Mouse (Mus musculus) left cerebral cortex, postnatal 4 days (tissue): ENCODE results near the gene Vmn2r1. TPM values are rescaled to one million over a fixed set of nuclear protein-coding genes. Genes with fewer than 3 reads are reported as not detected.

Experiments
- DNase-seq: peaks from one replicate; pipeline ENCODE4 v3.0.0-alpha.2; 2022
- intact Hi-C: fragments of 180-260 bp; cut with DNase I; formaldehyde crosslinking; loops from one replicate; pipeline ENCODE4 v1.15.1; 2025
- total RNA-seq, 2 experiments: library from RNA; stranded (reverse); gene quantifications; 2 replicates each; pipeline ENCODE4 v1.2.3; 2021

The Vmn2r1 gene
- total RNA-seq, result under 1 TPM; 0.84 to 0.89 TPM

- intact Hi-C loops, result no loop called here
- no peak for DNase-seq
Measured at GRCm38 (mm10) chr3:64081247-64081646, at the start of gene Vmn2r1. TSS of gene Vmn2r1 (plus strand) at chr3:64081547.

DNA sequence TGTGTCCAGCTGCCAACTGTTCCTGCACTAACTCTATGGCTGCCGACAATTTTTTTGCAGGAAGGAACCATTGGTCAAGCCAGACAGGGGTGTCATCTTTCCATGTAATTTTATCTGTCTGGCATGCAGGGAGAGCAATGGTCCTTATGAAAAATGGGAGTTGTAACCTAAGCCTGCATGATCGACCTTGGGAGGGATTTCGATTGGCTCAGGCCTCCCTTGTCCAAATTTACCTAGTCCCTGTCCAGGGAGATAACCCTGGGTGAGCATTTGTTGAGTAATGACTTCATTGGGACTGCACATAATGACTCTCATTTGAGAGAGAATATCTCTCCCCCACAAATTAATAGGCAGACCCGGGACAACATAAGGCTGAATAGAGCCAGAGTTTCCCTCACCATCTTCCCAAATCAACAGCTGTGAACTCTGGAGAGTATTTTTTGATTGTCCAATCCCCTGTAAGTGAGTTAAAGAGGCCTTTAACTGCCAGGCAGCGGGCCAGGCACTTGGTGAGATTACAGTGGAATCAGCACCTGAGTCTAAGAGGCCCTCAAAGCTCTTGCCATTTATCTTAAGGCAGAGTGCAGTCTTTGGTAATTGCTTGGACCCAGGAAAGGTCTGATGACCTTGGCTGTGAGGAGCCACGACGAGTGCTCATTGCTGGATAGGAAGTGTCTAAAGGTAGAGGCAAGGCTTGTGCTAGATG lies 43.1 kb upstream of the Vmn2r1 start:
- DNase-seq, result no peak
- intact Hi-C loops, result no loop called here

DNA sequence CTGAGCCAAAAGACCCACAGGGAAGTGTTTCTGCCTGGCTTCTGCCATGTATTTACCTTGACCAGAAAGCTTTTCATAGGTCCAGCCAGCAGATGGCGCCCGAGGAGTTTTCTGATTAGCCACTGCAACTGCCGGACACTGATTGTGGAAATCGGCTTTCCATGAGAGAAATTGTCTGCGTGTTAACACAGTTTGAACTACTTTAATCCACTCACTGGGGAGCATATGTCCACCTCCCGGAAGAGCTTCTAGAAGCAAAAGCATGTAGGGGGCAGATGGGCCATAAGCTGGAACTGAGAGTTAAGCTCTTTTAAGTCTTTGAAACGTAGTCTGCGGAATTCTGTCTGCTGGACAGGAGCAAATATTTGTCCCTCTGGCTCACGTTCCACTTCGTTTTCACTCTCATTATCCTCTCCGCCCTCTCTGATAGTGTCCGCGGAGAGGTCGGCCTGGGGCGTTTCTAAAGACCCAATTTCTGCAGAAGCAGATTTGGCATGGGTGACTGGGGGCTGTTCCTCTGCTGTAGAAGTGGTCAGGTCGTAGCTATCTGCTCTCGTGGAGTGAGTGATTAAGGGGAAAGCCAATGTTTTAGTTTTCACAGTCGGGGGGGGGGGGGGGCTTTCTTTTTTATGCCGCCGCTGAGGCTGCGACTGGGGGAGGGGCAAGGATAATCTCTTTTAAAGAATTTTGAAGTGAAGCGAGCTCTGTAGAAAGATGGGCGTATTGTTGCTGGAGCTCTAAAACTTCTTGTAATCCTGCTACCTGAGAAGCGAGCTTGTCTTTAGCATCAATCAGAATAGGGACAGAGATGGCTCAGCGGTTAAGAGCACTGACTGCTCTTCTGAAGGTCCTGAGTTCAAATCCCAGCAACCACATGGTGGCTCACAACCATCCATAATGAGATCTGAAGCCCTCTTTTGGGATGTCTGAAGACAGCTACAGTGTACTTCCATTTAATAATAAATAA lies 41.2 kb upstream of the Vmn2r1 start:
- intact Hi-C loops, result loop anchor here (10.0 kb wide), 1 partner anchor 755 kb away; no protein-coding TSS in a partner anchor
- peak; percentile 94 for DNase-seq

DNA sequence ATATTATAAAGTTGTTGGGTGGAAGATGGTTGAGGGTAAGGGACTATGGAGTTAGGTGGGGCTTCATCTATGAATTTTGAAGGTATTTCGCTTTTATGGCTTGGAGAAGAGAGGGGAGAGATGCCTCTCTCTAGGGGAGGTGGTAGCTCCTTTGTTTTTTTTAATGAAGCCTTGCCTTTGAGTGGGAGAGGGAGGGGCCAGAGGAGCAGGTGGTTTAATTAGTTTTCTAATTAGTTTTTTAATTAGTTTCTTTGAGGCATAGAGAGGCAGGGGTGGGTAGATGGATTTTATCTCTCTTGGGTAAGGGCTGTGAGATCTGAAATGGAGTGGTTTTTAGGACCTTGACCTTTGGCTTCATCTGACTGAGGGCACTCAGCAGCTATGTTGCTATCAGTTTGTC lies 31.4 kb downstream of the Vmn2r1 start:
- peak; percentile 8 for DNase-seq
- intact Hi-C loops, result no loop called here

- intact Hi-C loops, result no loop called here
- peak; percentile 59 for DNase-seq
Measured at GRCm38 (mm10) chr3:64113352-64114046, 32.2 kb downstream of the Vmn2r1 start.

DNA sequence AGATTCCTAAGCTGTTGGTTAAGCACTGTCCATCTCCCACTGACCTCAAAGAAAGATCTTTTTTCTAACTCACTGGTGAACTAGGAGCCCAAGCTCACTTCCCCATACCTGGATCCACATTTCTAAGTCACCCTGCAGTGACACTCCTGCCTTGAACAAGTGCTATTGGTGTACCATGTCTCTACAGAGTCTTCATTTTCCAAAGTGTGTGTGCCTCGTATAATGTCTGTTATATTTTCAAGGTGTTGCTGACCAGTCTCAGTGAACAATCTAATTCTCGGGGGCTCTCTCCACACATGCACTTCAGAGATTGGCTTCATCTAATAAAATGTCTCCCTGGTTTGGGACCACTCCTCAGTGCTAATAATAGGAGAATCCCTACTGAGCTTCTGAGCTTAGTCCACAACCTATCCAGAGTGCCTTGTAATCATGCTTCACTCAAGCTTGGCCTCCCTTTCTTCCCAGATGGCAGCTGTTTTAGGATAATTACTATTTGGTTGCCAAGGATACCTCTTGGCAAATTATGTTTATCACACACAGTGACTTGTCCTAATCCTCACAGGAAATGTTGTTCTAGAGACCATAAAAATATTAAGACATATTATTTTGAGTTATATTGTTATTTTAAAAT lies 60.6 kb downstream of the Vmn2r1 start, which contains the start of gene Vmn2r2:
Gene Vmn2r2 (minus strand): TSS at position 51 of the 631 bp plus-strand sequence.
- peak; percentile 3 for DNase-seq
- intact Hi-C loops, result no loop called here

Other genes with a start within 250 kb of the Vmn2r1 start
- 1 to 10 TPM; 7.6 to 9.0 TPM for gene Plch1, start 182.1 kb upstream of the Vmn2r1 start, total RNA-seq
- 10 to 100 TPM; 12.5 to 13.2 TPM for gene E130311K13Rik, start 152.1 kb upstream of the Vmn2r1 start, total RNA-seq
- gene Slc33a1, start 116.8 kb upstream of the Vmn2r1 start, total RNA-seq, result 10 to 100 TPM; 20.6 to 21.1 TPM
- 10 to 100 TPM; 47.1 to 47.8 TPM for gene Gmps, start 105.4 kb upstream of the Vmn2r1 start, total RNA-seq
- gene Vmn2r2, start 60.4 kb downstream of the Vmn2r1 start, total RNA-seq, result not detected
- gene Vmn2r3, start 208.2 kb downstream of the Vmn2r1 start, total RNA-seq, result not detected